Mouse (Mus musculus): ENCODE measurements around the gene Pde8b.
A peak's percentile ranks its signal among the peaks of the same experiment; 100 is the strongest.

Gene Pde8b

GRCm38 (mm10) chr13:95073445-95074172 is 176.5 kb downstream of the Pde8b start:
- DNase-seq = no peak

DNA sequence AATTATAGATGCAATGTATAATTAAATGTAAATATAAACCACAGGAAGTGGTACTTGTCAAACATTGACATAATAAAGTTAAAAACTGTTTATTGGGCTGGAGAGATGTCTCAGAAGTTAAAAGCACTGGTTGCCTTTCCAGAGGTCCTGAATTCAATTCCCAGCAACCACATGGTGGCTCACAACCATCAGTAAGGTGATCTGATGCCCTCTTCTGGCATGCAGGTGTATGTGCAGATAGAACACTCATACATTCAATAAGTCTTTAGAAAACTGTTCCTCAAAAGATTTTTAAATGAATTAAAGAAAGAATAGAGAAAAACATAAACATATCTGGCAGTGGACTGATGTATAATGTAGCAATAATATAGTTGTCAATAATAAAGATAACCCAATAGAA is 179.9 kb downstream of the Pde8b start:
- no peak for DNase-seq

DNA sequence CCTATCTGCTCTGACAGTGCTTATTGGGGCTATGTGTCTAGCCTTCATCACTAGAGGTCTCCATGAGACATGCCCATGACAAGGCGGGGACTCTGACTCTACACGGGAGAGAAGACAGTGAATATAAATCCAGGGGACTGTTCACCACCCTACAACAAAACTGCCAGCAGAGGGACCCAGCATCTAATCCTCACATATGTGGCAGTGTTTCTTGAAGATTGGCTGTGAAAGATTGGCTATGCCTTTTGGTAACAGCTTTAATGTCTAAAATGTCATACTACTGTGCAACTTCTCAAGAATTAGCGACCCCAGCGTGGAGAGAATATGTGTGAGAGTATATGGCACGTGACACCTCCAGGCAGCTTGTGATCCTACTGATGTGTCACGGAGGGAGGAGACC is 182.3 kb downstream of the Pde8b start:
- DNase-seq = no peak

DNA sequence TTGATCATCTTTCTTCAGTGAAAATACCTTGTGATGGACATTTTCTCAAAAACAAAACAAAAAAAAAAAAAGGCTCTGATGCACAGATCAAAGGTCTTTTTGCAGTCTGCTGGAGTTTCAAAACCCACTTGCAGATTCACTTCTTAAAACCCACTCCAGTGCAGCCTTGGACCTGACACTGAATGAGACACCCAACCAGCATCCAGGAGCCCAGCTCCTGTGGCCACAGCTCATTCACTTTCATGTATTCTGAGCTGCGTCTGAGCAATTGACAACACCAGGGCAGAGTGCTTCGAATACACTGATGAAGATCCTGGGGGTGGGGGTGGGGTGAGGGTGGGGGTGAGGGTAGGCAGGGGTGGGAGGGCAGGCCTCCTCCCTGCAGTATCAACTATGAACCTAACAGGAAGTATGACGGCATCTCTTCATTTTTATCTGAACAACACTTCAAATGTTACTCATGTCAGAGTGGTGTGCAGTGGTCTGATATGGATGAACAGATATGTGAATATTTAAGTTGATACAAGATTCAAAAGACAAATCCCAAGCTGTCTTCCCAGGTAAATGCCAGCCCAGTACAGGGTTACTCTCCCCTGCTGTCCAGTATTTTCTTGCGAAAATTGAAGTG is 186.6 kb downstream of the Pde8b start:
- no peak for DNase-seq

DNA sequence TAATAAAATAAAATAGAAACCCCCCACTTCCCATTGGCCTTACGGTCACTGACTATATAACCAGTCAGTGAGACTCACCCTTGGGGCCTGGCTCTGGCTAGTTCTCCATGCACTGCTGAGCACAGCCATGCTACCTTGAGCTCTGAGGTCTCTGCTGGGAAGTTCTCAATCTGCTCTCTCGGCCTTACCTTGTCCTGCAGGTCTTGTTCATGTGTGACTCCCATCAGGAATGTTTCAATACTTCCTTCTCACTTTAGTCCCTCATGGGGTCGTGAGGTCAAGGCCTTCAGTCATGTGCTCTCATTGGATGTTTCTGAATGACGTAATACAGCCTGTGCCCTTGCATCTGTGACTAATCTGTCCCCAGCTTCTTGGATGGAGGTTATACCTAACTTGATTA is 191.3 kb downstream of the Pde8b start:
- no peak for DNase-seq

GRCm38 (mm10) chr13:95056501-95057280 is 193.4 kb downstream of the Pde8b start:
- DNase-seq = no peak

DNA sequence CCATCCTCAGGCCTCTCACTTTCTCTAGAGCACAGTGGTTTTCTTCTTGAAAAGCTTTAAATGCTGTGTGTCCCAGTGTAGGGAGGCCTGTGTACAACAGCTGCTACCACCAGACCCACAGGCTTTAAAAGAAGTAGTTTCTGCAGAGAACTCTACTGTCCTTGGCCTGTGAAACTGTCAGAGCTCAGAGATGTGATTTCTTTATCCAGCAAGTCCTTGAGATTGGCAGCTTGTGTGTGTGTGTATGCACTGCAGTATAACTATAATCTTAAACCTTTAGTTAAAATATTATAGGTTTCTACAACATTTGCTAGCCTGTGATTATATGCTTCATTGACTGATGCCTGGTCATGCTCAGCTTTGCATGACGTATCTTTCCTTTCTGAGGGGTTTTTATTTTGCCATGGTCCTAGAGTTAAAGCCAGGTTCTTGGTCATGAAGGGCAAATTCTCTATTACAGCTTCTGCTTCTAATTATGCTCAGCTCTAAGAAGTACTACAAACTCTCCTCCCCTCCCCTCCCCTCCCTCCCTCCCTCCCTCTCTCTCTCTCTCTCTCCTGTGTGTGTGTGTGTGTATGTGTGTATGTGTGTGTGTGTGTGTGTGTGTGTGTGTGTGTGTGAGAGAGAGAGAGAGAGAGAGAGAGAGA is 194.3 kb downstream of the Pde8b start:
- DNase-seq = no peak

DNA sequence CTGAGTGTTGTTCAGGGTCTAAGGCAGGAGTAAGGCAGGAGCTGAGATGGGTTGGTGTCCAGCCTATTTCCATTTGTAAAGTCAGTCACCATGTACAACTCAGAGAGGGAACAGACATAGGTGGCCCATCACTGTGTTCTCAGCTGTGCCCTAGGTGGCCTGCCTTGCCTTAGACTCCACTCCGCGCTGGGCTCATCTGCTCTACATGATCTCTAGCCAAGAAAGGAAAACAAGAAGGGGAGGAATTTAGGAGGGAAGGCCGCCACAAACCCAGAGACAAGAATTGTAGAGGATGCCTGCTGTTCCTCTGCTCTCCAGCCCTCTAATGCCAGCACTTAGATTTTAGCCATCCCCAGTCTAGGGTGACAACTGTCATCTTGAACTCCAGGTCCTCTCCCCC is 197.7 kb downstream of the Pde8b start:
- no peak for DNase-seq

- no peak for DNase-seq
Observed at GRCm38 (mm10) chr13:95050398-95050797, 199.7 kb downstream of the Pde8b start.

GRCm38 (mm10) chr13:95044108-95044507 is 206.0 kb downstream of the Pde8b start:
- no peak for DNase-seq

GRCm38 (mm10) chr13:95040140-95040738 is 209.9 kb downstream of the Pde8b start:
- DNase-seq = no peak

GRCm38 (mm10) chr13:95038200-95038599 is 211.9 kb downstream of the Pde8b start:
- no peak for DNase-seq

DNA sequence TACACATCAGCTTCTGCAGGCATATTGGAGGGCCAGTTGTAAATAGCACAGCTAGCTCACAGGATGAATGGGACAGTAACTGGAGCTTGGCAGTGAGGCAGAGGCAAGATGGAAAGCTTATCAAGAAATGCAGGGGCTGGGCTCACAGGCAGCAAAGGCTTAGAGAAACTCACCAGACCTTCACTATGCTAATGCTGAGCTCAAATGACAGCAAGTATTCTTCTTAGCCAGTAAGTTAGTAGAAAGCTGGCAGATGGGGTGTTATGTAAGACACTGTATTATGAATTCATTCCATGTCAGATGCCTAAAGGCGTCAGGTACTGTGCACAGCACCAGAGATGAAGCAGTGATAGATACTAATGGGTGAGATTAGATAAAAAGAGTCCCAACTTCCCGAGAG is 215.4 kb downstream of the Pde8b start:
- DNase-seq = no peak

DNA sequence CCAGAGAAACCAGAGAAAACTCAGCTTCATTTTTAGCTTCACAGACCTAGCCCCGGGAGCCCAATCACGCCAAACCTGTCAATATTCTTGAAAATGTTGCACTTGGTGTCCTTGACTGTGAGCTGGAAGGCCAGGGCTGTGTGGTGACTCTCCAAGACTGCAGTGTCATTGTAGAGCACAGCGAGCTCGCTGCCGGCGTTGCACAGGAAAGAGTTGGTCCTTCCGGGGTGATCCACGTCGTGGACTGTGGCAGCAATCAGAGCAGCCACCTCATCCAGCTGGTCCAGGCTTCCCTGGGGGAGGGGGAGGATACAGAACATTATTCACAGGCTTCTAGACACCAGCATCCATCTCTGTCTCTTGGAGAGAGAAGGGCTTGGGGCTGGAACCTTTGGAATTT is 216.0 kb downstream of the Pde8b start:
- DNase-seq = no peak

- DNase-seq = no peak
Observed at GRCm38 (mm10) chr13:95032973-95033372, 217.2 kb downstream of the Pde8b start.

DNA sequence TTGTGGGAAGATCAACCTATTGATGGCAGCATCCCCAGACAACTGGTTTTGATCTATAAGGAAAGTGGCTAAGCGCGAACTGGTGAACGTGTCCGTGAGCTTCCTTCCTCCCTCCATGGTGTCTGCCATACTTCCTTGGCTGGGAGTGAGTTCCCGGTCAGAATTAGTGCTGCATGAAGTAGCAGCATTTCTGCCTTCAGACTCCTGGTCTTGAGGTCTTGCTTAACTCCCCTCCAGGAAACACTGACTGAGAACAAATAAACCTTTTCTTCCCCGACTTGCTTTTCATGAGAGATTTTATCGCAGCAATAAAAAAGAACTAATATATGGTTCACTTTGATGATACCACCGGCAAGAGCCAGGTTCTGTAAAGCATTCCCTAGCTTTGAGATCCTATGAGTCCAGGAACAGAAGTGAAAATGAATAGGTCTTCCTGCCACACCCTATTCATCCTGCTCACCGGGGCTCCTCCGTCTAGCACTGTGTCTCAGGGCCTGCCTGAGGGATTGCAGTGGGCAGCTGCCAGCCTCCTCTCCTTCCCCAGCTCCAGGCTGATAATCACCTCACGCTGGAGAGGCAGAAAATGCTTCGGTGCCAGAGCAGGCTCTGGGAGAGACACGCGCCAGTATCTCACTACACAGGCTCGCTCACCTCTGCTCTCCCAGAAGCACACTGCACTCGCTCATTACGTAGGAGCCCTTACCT is 217.9 kb downstream of the Pde8b start:
- DNase-seq = no peak

DNA sequence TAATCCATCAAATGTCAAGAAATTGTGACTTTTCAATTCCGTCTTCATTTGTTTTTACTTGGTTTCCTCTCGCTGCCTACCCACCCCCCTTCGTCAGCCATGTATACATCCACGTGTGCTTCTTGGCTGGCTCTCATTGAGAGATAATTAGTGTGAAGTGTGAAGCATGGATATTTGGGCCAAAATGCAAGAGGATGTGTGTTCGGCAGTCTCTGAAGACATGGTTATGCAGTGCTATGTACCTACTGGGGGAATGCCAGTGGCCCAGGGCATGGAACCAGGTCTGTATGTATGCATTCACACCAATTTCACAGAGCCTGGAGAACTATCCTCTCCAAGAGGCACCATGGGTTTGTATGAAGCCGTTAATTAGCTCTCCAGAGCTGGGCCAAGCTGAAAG is 219.3 kb downstream of the Pde8b start:
- no peak for DNase-seq

- no peak for DNase-seq
Observed at GRCm38 (mm10) chr13:95020216-95020615, 229.9 kb downstream of the Pde8b start.

DNA sequence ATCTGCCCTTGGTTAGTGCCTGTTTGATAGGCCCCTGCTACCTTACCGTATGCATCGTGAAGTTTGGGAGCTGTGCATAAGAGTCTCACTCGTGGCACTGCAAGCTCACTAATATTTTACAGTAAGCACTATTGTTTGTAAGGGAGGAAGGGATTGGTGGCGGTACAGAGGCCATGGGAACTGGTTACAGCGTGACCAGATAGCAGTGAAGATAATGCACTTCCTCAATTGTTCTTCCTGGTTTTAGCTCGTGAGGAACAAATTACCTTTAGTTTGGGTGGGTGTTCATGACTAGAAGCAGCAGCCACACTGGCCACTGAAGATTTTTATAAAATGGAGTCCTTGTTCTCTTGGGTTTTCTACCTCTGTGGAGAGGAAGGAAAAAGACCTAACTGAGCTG is 230.8 kb downstream of the Pde8b start:
- DNase-seq = no peak

- DNase-seq = peak; percentile 39
Observed at GRCm38 (mm10) chr13:95017916-95018315, 232.2 kb downstream of the Pde8b start.

DNA sequence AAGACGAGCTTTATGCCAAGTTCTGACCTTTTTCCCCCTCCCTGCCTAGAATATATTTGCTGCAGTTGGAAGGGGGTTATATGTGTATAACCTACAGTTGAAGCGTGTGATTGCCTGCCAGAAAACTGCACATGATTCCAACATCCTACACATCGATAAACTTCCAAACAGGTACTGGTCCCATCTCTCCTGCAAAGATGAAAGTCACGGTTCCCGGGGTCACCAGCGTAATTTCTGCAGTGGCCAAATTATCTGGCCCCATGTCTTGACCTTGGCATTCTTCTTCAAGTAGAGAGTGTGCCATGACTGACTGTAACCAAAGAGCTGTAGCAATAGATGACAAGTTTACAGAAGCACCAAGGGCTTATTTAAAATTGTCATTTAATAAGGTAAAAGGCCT is 232.9 kb downstream of the Pde8b start:
- no peak for DNase-seq

DNA sequence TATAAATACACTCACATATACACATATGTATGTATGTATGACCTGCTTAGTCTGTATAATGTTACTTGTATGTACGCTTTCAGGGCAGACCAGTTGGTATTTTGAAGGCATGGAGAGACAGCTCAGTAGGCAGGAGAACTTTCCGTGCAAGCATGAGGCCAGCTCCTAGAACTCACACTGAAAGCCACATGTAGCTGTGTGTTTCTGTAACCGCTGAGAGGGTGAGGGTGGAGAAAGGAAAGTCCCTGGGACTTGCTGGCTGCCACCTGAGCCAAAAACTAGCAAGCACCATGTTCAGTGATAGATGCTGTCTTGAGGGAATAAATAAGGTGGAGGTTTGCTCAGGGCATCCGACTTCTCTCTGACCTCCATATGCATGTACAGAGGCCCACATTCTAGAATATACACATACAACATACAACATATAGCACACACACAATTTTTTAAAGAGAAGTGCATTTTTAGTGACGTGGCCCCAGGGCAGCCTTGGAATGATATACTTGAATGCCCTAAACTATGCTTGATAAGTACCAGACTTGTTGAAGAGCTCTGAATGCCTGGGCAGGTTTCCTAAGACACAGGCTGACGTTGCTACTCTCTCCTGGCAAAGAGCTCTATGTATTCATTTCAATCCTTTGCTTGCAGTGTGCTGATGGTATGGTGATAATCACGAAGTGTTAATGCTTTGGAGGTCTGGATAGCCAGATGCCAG is 238.4 kb downstream of the Pde8b start:
- no peak for DNase-seq
